Mouse (Mus musculus) Patski (cell line): ENCODE results near the gene Zfp11. TPM values are rescaled to one million over a fixed set of nuclear protein-coding genes. Genes with fewer than 3 reads are reported as not detected.
"Not testable (repeated sequence)": the region's sequence is repeated elsewhere in the genome, so short reads cannot be mapped to it uniquely, and the experiment has no call there.

Experiments
- ATAC-seq: fragments of 100-300 bp; one replicate; pipeline ENCODE4 v1.8.0; 2021
- CTCF ChIA-PET: fragments of 350-600 bp; sonication (Branson Sonifier 250); formaldehyde crosslinking; loops from one replicate; lab custom pipeline; 2022; ENCODE audit warnings: inconsistent platforms; lab: Charles Lee
- POLR2A ChIA-PET: fragments of 350-600 bp; sonication (Branson Sonifier 250); formaldehyde crosslinking; loops from one replicate; lab custom pipeline; 2022; ENCODE audit warnings: antibody characterized with exemption, inconsistent platforms; lab: Charles Lee
- DNase-seq: peaks from one replicate; pipeline ENCODE4 v3.0.0-alpha.2; 2011; ENCODE audit warnings: low read depth, low spot score
- H3K27me3 ChIP-seq: fragments of 371-371 bp; one replicate; pipeline ENCODE4 v1.5.1; 2021
- CTCF ChIP-seq: fragments of 100-300 bp; IDR thresholded peaks from one replicate; pipeline ENCODE4 v1.5.1; 2021
- in situ Hi-C: fragments of 300-500 bp; cut with MboI; formaldehyde crosslinking; loops from 3 replicates; pipeline ENCODE4 v1.11.1; 2018; ENCODE audit warnings: low pct_unique_long_range_greater_than_20kb, mixed read lengths
- polyA plus RNA-seq: library from polyadenylated mRNA; unstranded; gene quantifications from one replicate; pipeline ENCODE4 v1.2.3, GENCODE M21; 2021

Gene Zfp11
- polyA plus RNA-seq, 1 experiment from 2014 or later: 5.5 TPM

- ChIA-PET POLR2A (interaction anchor here (0.6 to 1.4 kb wide), 5 partner anchors 10 to 198 kb away, joined by 3 to 11 read pairs (median 4); no protein-coding TSS in a partner anchor), CTCF (interaction anchor here (2.2 kb wide), 1 partner anchor 55 kb away, joined by 13 read pairs; the partner anchor contains the start of gene Nipsnap2)
- peaks cover 11% of the 10 kb centered on the region for H3K27me3 ChIP-seq
- in situ Hi-C loops: no loop called here
- no peak for TF ChIP-seq CTCF
- DNase-seq (no peak), ATAC-seq (peak; percentile 57)
These were observed 355 bp downstream of the Zfp11 start for GRCm38 (mm10) chr5:129669453-129670035.

- POLR2A ChIA-PET: no interaction called here
- in situ Hi-C loops: no loop called here
- ATAC-seq: no peak
- TF ChIP-seq CTCF: no peak
- DNase-seq: no peak
- H3K27me3 ChIP-seq: peaks cover 1% of the 10 kb centered on the region
- CTCF ChIA-PET: interaction anchor here (1.3 to 2.2 kb wide), 2 partner anchors 55 to 57 kb away, joined by 3 to 13 read pairs; partner anchors contain the start of gene Nipsnap2
These were observed 2.0 kb downstream of the Zfp11 start for GRCm38 (mm10) chr5:129667851-129668250.

- no peaks in the 10 kb centered on the region for H3K27me3 ChIP-seq
- POLR2A ChIA-PET: no interaction called here
- DNase-seq: no peak
- TF ChIP-seq CTCF: no peak
- CTCF ChIA-PET: interaction anchor here (1.3 kb wide), 1 partner anchor 57 kb away, joined by 3 read pairs; no protein-coding TSS in a partner anchor
- no peak for ATAC-seq
- in situ Hi-C loops: no loop called here
These were observed 3.5 kb downstream of the Zfp11 start for GRCm38 (mm10) chr5:129666271-129666909.

GRCm38 (mm10) chr5:129664090-129664489, 5.8 kb downstream of the Zfp11 start:
- ATAC-seq (peak; percentile 83), DNase-seq (no peak)
- no peaks in the 10 kb centered on the region for H3K27me3 ChIP-seq
- in situ Hi-C loops: no loop called here
- TF ChIP-seq CTCF: no peak
- CTCF ChIA-PET: interaction anchor here (1.2 kb wide), 1 partner anchor 61 kb away, joined by 3 read pairs; no protein-coding TSS in a partner anchor
- POLR2A ChIA-PET: no interaction called here

GRCm38 (mm10) chr5:129657931-129658330, 12.0 kb downstream of the Zfp11 start:
- ATAC-seq (no peak), DNase-seq (no peak)
- no peaks in the 10 kb centered on the region for H3K27me3 ChIP-seq
- TF ChIP-seq CTCF: no peak
- POLR2A ChIA-PET: no interaction called here
- CTCF ChIA-PET: no interaction called here
- in situ Hi-C loops: no loop called here

- TF ChIP-seq CTCF: no peak
- DNase-seq (no peak), ATAC-seq (no peak)
- POLR2A ChIA-PET: no interaction called here
- CTCF ChIA-PET: no interaction called here
- H3K27me3 ChIP-seq: no peaks in the 10 kb centered on the region
- in situ Hi-C loops: no loop called here
These were observed 12.9 kb downstream of the Zfp11 start for GRCm38 (mm10) chr5:129657016-129657415.

GRCm38 (mm10) chr5:129650858-129651257, 19.0 kb downstream of the Zfp11 start:
- ATAC-seq (no peak), DNase-seq (no peak)
- in situ Hi-C loops: no loop called here
- no peak for TF ChIP-seq CTCF
- ChIA-PET POLR2A (interaction anchor here (0.9 kb wide), 1 partner anchor 8 kb away, joined by 3 read pairs; no protein-coding TSS in a partner anchor), CTCF (no interaction called here)
- H3K27me3 ChIP-seq: no peaks in the 10 kb centered on the region

- H3K27me3 ChIP-seq, in situ Hi-C loops, CTCF ChIA-PET, POLR2A ChIA-PET: not testable (repeated sequence)
- ATAC-seq (peak; percentile 76), DNase-seq (peak; percentile 64)
These were observed 37.3 kb downstream of the Zfp11 start for GRCm38 (mm10) chr5:129632270-129633250.

- POLR2A ChIA-PET, ATAC-seq: not testable (repeated sequence)
These were observed 43.3 kb downstream of the Zfp11 start for GRCm38 (mm10) chr5:129626586-129626985.

GRCm38 (mm10) chr5:129626099-129626498, 43.8 kb downstream of the Zfp11 start:
- no peaks in the 10 kb centered on the region for H3K27me3 ChIP-seq
- DNase-seq: no peak
- no peak for ATAC-seq
- ChIA-PET CTCF (interaction anchor here (1.1 kb wide), 1 partner anchor 98 kb away, joined by 3 read pairs; no protein-coding TSS in a partner anchor), POLR2A (no interaction called here)
- TF ChIP-seq CTCF: no peak
- in situ Hi-C loops: no loop called here

More at GRCm38 (mm10) chr5:129626586-129626985, 43.3 kb downstream of the Zfp11 start:
- CTCF ChIA-PET: interaction anchor here (1.1 kb wide), 1 partner anchor 98 kb away, joined by 3 read pairs; no protein-coding TSS in a partner anchor
- in situ Hi-C loops, DNase-seq, H3K27me3 ChIP-seq: not testable (repeated sequence)
